Mouse (Mus musculus): ENCODE data around the gene Nanos3. TPM values are rescaled to one million over a fixed set of nuclear protein-coding genes. Genes with fewer than 3 reads are reported as not detected.

The Nanos3 gene
- polyA plus RNA-seq, 1 experiment from 2014 or later, result 1.8 TPM

GRCm38 (mm10) chr8:84182833-84183232 lies 2.2 kb downstream of the Nanos3 start:
- H3K9me3 ChIP-seq (ENCODE audit: control insufficient read depth, low read length), result no peaks in the 10 kb centered on the region
- no peaks in the 10 kb centered on the region for H3K36me3 ChIP-seq (ENCODE audit: control insufficient read depth, insufficient read depth, low read length)
- peaks cover 30% of the 10 kb centered on the region for H3K4me1 ChIP-seq (replicated peaks; ENCODE audit: control insufficient read depth, insufficient read depth, low read length)
- peaks cover 25% of the 10 kb centered on the region for H3K27me3 ChIP-seq (replicated peaks; ENCODE audit: control insufficient read depth, insufficient read depth, low read length)
- peak overlapping the region; percentile 82 for H3K9ac ChIP-seq (ENCODE audit: low read depth, low read length)
- peak overlapping the region; percentile 91 for H3K4me2 ChIP-seq
- H3K4me3 ChIP-seq (ENCODE audit: low read depth, low read length), result peak overlapping the region; percentile 69
- ATAC-seq (replicated peaks; ENCODE audit: low FRiP score) (no peak), DNase-seq (ENCODE audit: low spot score) (no peak)
- no peak overlapping the region for H3K27ac ChIP-seq (ENCODE audit: low read depth, low read length)
- WGBS, result 62% methylated on average over 4 of the region's 4 CpGs

- WGBS, result 9% methylated on average over 16 of the region's 16 CpGs
- DNase-seq (ENCODE audit: low spot score), result peak; percentile 74
- H3K27ac ChIP-seq (ENCODE audit: low read depth, low read length), result peak overlapping the region; percentile 51
Measured at GRCm38 (mm10) chr8:84180530-84181190, 4.4 kb downstream of the Nanos3 start.

GRCm38 (mm10) chr8:84179946-84180345 lies 5.1 kb downstream of the Nanos3 start:
- H3K36me3 ChIP-seq (ENCODE audit: control insufficient read depth, insufficient read depth, low read length), result no peaks in the 10 kb centered on the region
- peak overlapping the region; percentile 24; the same call in 1 of the 2 replicates for H3K4me3 ChIP-seq (ENCODE audit: low read depth, low read length)
- H3K27me3 ChIP-seq (replicated peaks; ENCODE audit: control insufficient read depth, insufficient read depth, low read length), result peaks cover 25% of the 10 kb centered on the region
- 27% methylated on average over 4 of the region's 4 CpGs for WGBS
- H3K27ac ChIP-seq (ENCODE audit: low read depth, low read length), result peak overlapping the region; percentile 51
- peak overlapping the region; percentile 35 for H3K9ac ChIP-seq (ENCODE audit: low read depth, low read length)
- H3K9me3 ChIP-seq (ENCODE audit: control insufficient read depth, low read length), result no peaks in the 10 kb centered on the region
- DNase-seq (ENCODE audit: low spot score) (no peak), ATAC-seq (replicated peaks; ENCODE audit: low FRiP score) (no peak)
- H3K4me1 ChIP-seq (replicated peaks; ENCODE audit: control insufficient read depth, insufficient read depth, low read length), result peaks cover 28% of the 10 kb centered on the region
- peak overlapping the region; percentile 64 for H3K4me2 ChIP-seq

More at GRCm38 (mm10) chr8:84180530-84181190, 4.4 kb downstream of the Nanos3 start:
- H3K9ac ChIP-seq (ENCODE audit: low read depth, low read length), result peak overlapping the region; percentile 46
- H3K4me1 ChIP-seq (replicated peaks; ENCODE audit: control insufficient read depth, insufficient read depth, low read length), result peaks cover 28% of the 10 kb centered on the region
- peak overlapping the region; percentile 64 for H3K4me2 ChIP-seq
- ATAC-seq (replicated peaks; ENCODE audit: low FRiP score), result peak; percentile 66
- peak overlapping the region; percentile 24 for H3K4me3 ChIP-seq (ENCODE audit: low read depth, low read length)
- H3K27me3 ChIP-seq (replicated peaks; ENCODE audit: control insufficient read depth, insufficient read depth, low read length), result peaks cover 25% of the 10 kb centered on the region
- no peaks in the 10 kb centered on the region for H3K9me3 ChIP-seq (ENCODE audit: control insufficient read depth, low read length)
- no peaks in the 10 kb centered on the region for H3K36me3 ChIP-seq (ENCODE audit: control insufficient read depth, insufficient read depth, low read length)

DNA sequence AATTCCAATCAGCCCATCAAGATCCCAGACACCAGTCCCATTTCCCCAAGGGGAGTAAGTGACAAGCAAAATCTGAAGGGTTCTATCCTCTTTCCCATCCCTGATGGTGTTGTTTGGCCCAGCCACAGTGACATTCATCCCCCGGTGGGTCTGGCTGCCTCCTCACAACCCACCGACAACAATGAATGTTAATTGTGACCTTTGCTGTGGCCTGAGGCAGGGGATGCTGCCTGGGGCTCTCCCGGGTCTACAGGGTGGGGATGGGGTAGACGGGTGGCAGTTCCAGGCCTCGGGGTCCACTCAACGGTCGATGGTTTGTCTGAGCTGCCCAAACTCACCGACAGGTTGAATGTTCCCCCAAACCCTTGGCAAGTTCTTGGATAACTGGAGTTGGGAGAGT lies 6.4 kb downstream of the Nanos3 start:
- Histone ChIP-seq H3K4me2 (no peak overlapping the region), H3K4me1 (replicated peaks; ENCODE audit: control insufficient read depth, insufficient read depth, low read length) (peaks cover 28% of the 10 kb centered on the region), H3K27ac (ENCODE audit: low read depth, low read length) (no peak overlapping the region), H3K9me3 (ENCODE audit: control insufficient read depth, low read length) (no peaks in the 10 kb centered on the region), H3K36me3 (ENCODE audit: control insufficient read depth, insufficient read depth, low read length) (no peaks in the 10 kb centered on the region), H3K27me3 (replicated peaks; ENCODE audit: control insufficient read depth, insufficient read depth, low read length) (peaks cover 11% of the 10 kb centered on the region), H3K9ac (ENCODE audit: low read depth, low read length) (no peak overlapping the region), H3K4me3 (ENCODE audit: low read depth, low read length) (no peak overlapping the region)
- ATAC-seq (replicated peaks; ENCODE audit: low FRiP score) (no peak), DNase-seq (ENCODE audit: low spot score) (no peak)
- WGBS, result 85% methylated on average over 8 of the region's 8 CpGs

GRCm38 (mm10) chr8:84177405-84177804 lies 7.6 kb downstream of the Nanos3 start:
- peaks cover 24% of the 10 kb centered on the region for H3K4me1 ChIP-seq (replicated peaks; ENCODE audit: control insufficient read depth, insufficient read depth, low read length)
- H3K4me2 ChIP-seq, result no peak overlapping the region
- H3K9ac ChIP-seq (ENCODE audit: low read depth, low read length), result no peak overlapping the region
- H3K27me3 ChIP-seq (replicated peaks; ENCODE audit: control insufficient read depth, insufficient read depth, low read length), result no peaks in the 10 kb centered on the region
- H3K4me3 ChIP-seq (ENCODE audit: low read depth, low read length), result no peak overlapping the region
- ATAC-seq (replicated peaks; ENCODE audit: low FRiP score) (no peak), DNase-seq (ENCODE audit: low spot score) (no peak)
- H3K9me3 ChIP-seq (ENCODE audit: control insufficient read depth, low read length), result no peaks in the 10 kb centered on the region
- H3K36me3 ChIP-seq (ENCODE audit: control insufficient read depth, insufficient read depth, low read length), result peaks cover 4% of the 10 kb centered on the region; the same call in 1 of the 2 replicates
- 79% methylated on average over 3 of the region's 3 CpGs for WGBS
- no peak overlapping the region for H3K27ac ChIP-seq (ENCODE audit: low read depth, low read length)

DNA sequence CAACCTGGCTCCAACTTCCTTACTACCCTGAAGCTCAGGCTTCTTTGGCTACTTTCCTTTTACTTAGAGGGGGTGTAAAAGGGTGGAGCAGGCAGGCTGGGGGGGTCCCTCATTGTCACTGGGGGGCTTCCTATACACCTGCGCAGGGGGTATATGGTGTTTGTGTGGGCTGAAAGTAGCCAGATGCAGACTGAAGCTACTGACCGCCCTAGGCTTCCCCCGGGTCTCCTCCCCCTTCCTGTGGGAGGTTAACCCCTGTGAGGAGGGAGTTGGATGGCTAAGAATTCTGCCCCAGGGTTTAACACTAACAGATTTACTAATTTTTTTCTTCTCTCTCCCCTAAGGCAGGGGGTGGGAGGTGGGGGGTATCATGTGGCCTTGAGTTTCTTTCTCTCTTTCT lies 8.5 kb downstream of the Nanos3 start:
- Histone ChIP-seq H3K36me3 (ENCODE audit: control insufficient read depth, insufficient read depth, low read length) (peaks cover 10% of the 10 kb centered on the region; the same call in 1 of the 2 replicates), H3K27me3 (replicated peaks; ENCODE audit: control insufficient read depth, insufficient read depth, low read length) (no peaks in the 10 kb centered on the region), H3K4me3 (ENCODE audit: low read depth, low read length) (no peak overlapping the region), H3K4me2 (no peak overlapping the region), H3K9ac (ENCODE audit: low read depth, low read length) (no peak overlapping the region), H3K9me3 (ENCODE audit: control insufficient read depth, low read length) (no peaks in the 10 kb centered on the region), H3K27ac (ENCODE audit: low read depth, low read length) (no peak overlapping the region), H3K4me1 (replicated peaks; ENCODE audit: control insufficient read depth, insufficient read depth, low read length) (peaks cover 22% of the 10 kb centered on the region)
- DNase-seq (ENCODE audit: low spot score) (no peak), ATAC-seq (replicated peaks; ENCODE audit: low FRiP score) (no peak)
- WGBS, result 9% methylated on average over 3 of the region's 3 CpGs

- 77% methylated on average over 6 of the region's 6 CpGs for WGBS
- no peaks in the 10 kb centered on the region for H3K9me3 ChIP-seq (ENCODE audit: control insufficient read depth, low read length)
- 0 out of 2 replicates have a peak overlapping the region, but pooled peaks have one; percentile 7 for H3K4me3 ChIP-seq (ENCODE audit: low read depth, low read length)
- H3K36me3 ChIP-seq (ENCODE audit: control insufficient read depth, insufficient read depth, low read length), result peaks cover 10% of the 10 kb centered on the region; the same call in 1 of the 2 replicates
- H3K4me2 ChIP-seq, result no peak overlapping the region
- H3K9ac ChIP-seq (ENCODE audit: low read depth, low read length), result no peak overlapping the region
- no peak overlapping the region for H3K27ac ChIP-seq (ENCODE audit: low read depth, low read length)
- 0 out of 2 replicates have a peak, but pooled peaks cover 3% of the 10 kb centered on the region for H3K4me1 ChIP-seq (replicated peaks; ENCODE audit: control insufficient read depth, insufficient read depth, low read length)
- no peak for ATAC-seq (replicated peaks; ENCODE audit: low FRiP score)
- DNase-seq (ENCODE audit: low spot score), result no peak
- no peaks in the 10 kb centered on the region for H3K27me3 ChIP-seq (replicated peaks; ENCODE audit: control insufficient read depth, insufficient read depth, low read length)
Measured at GRCm38 (mm10) chr8:84173861-84174260, 11.2 kb downstream of the Nanos3 start.

DNA sequence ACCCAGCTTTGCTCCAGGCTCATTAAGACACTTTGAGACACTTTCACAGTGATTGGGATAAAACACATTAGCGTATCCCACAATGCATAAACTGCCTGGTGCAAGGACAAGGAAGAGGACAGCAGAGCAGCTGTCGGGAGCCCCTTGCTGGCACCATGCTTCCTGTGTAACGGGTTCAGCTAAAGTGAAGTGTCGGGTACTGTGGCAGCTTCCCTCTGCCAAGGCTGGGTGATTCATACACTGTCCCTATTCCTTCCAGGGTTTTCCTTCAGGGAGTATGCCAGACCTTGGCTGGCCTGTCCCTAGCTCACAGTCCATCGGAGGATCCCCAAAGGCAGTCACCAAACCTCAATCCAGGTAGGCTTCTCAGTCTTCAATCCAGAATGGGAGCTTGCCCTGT lies 14.9 kb downstream of the Nanos3 start:
- no peak for DNase-seq (ENCODE audit: low spot score)
- no peak overlapping the region for H3K9ac ChIP-seq (ENCODE audit: low read depth, low read length)
- 76% methylated on average over 5 of the region's 5 CpGs for WGBS
- H3K36me3 ChIP-seq (ENCODE audit: control insufficient read depth, insufficient read depth, low read length), result peaks cover 10% of the 10 kb centered on the region; the same call in 1 of the 2 replicates
- H3K9me3 ChIP-seq (ENCODE audit: control insufficient read depth, low read length), result no peaks in the 10 kb centered on the region
- no peak overlapping the region for H3K27ac ChIP-seq (ENCODE audit: low read depth, low read length)
- H3K4me3 ChIP-seq (ENCODE audit: low read depth, low read length), result no peak overlapping the region
- ATAC-seq (replicated peaks; ENCODE audit: low FRiP score), result no peak
- no peaks in the 10 kb centered on the region for H3K27me3 ChIP-seq (replicated peaks; ENCODE audit: control insufficient read depth, insufficient read depth, low read length)
- no peaks in the 10 kb centered on the region for H3K4me1 ChIP-seq (replicated peaks; ENCODE audit: control insufficient read depth, insufficient read depth, low read length)
- H3K4me2 ChIP-seq, result no peak overlapping the region

GRCm38 (mm10) chr8:84167696-84168095 lies 17.3 kb downstream of the Nanos3 start:
- Histone ChIP-seq H3K4me3 (ENCODE audit: low read depth, low read length) (no peak overlapping the region), H3K36me3 (ENCODE audit: control insufficient read depth, insufficient read depth, low read length) (peaks cover 7% of the 10 kb centered on the region; the same call in 1 of the 2 replicates), H3K9ac (ENCODE audit: low read depth, low read length) (no peak overlapping the region), H3K4me2 (no peak overlapping the region), H3K27me3 (replicated peaks; ENCODE audit: control insufficient read depth, insufficient read depth, low read length) (no peaks in the 10 kb centered on the region), H3K27ac (ENCODE audit: low read depth, low read length) (no peak overlapping the region), H3K9me3 (ENCODE audit: control insufficient read depth, low read length) (no peaks in the 10 kb centered on the region), H3K4me1 (replicated peaks; ENCODE audit: control insufficient read depth, insufficient read depth, low read length) (no peaks in the 10 kb centered on the region)
- ATAC-seq (replicated peaks; ENCODE audit: low FRiP score) (no peak; the same call in 1 of the 2 replicates), DNase-seq (ENCODE audit: low spot score) (no peak)
- 76% methylated on average over 2 of the region's 2 CpGs for WGBS

Measured in liver, embryonic 11.5 days (tissue).